11 mouse cellular contexts compared by ENCODE assay signal in genomic region chr14:55575302-55575701, GRCm38 (mm10). TPM values are rescaled to one million over a fixed set of nuclear protein-coding genes. Genes with fewer than 3 reads are reported as not detected.
A peak's percentile ranks its signal among the peaks of the same experiment; 100 is the strongest.
DNase-seq lines count a peak whose midpoint lies in the region; ATAC-seq and TF ChIP-seq lines count a peak whose summit lies in the region.
"Had no signal": no experiment of that assay in that cellular context is flagged by ENCODE, and none has a peak within 500 bp of the region (broad histone marks: within the 10 kb centered on the region; RNA-seq: fewer than 3 reads in every experiment).

Fitm1 (plus strand) TSS chr14:55575617.

- peak within 1 kb of the TSS; percentile 64 for H3K4me2 ChIP-seq in heart, embryonic 15.5 days
- H3K4me2 ChIP-seq: midbrain, embryonic 13.5 days had no signal

- H3K9me3 ChIP-seq in heart, embryonic 15.5 days (replicated peaks): no peaks in the 10 kb centered on the region
- H3K9me3 ChIP-seq: midbrain, embryonic 13.5 days had no signal

- peak within 1 kb of the TSS; percentile 75 for H3K4me3 ChIP-seq in testis, adult 2 months (ENCODE audit: control insufficient read depth, low read depth, low read length)
- H3K4me3 ChIP-seq in heart, embryonic 15.5 days: peak within 1 kb of the TSS; percentile 51
- H3K4me3 ChIP-seq: midbrain, embryonic 13.5 days had no signal

- TF ChIP-seq POLR2A in testis, adult 2 months (IDR thresholded peaks at IDR 0.05; ENCODE audit: control insufficient read depth, low read depth, low read length): no peak

- peaks cover 23% of the 10 kb centered on the region for H3K4me1 ChIP-seq in testis, adult 2 months (ENCODE audit: control insufficient read depth, insufficient read depth, low read length)
- peaks cover 47% of the 10 kb centered on the region for H3K4me1 ChIP-seq in heart, embryonic 15.5 days (replicated peaks)

- WGBS in heart, embryonic 15.5 days: 40% methylated on average over 8 of the region's 8 CpGs

- peak; percentile 50 for DNase-seq in adrenal gland, postnatal 14 days
- no peak for DNase-seq in adrenal gland, adult 8-10 months
- no peak for DNase-seq in testis, postnatal 14 days (ENCODE audit: low spot score)
- DNase-seq in layer of hippocampus, adult 8-10 months (ENCODE audit: low spot score in 2 of 2): no peak
- DNase-seq in adipocyte (ENCODE audit: low spot score): no peak

- H3K27ac ChIP-seq in testis, adult 2 months (ENCODE audit: control insufficient read depth, insufficient read depth, low read depth, low read length): peak within 1 kb of the TSS; percentile 68
- H3K27ac ChIP-seq in heart, embryonic 15.5 days: peak within 1 kb of the TSS; percentile 98
- H3K27ac ChIP-seq: midbrain, embryonic 13.5 days had no signal

- H3K27me3 ChIP-seq in testis, adult 2 months (ENCODE audit: control insufficient read depth, insufficient read depth, low read length): no peaks in the 10 kb centered on the region
- H3K27me3 ChIP-seq in heart, embryonic 15.5 days: no peaks in the 10 kb centered on the region
- H3K27me3 ChIP-seq: midbrain, embryonic 13.5 days had no signal

- no peak for TF ChIP-seq CTCF in testis, adult 2 months (IDR thresholded peaks at IDR 0.05; ENCODE audit: control insufficient read depth, insufficient read depth, insufficient replicate concordance, low read depth, low read length)

- peak within 1 kb of the TSS; percentile 65 for H3K9ac ChIP-seq in heart, embryonic 15.5 days
- H3K9ac ChIP-seq: midbrain, embryonic 13.5 days had no signal

- ATAC-seq in heart, embryonic 15.5 days (replicated peaks; ENCODE audit: insufficient number of reproducible peaks, insufficient read depth, low FRiP score, low read depth): peak; percentile 62
- ATAC-seq in activated CD4-positive, CD25-positive, alpha-beta regulatory T cell, adult 4 months: no peak
- ATAC-seq: midbrain, embryonic 13.5 days had no signal

- H3K36me3 ChIP-seq in testis, adult 2 months (ENCODE audit: control insufficient read depth, insufficient read depth, low read length): no peaks in the 10 kb centered on the region
- H3K36me3 ChIP-seq in heart, embryonic 15.5 days: peaks cover 6% of the 10 kb centered on the region; the same call in 1 of the 2 replicates

RNA-seq across cellular contexts. Expression of gene Fitm1, which starts in this region (rescaled TPM):
- total RNA-seq in adrenal gland, postnatal 14 days (2021): 0.79 and 2.1 TPM in 2 replicates
- under 1 TPM; 0.74 to 0.98 (median 0.85) TPM for total RNA-seq in adrenal gland, adult 8-10 months (2022)
- 40.2 and 52.7 TPM in 2 replicates for polyA plus RNA-seq in testis, adult 2 months (2012; rRNA removed)
- 80.5 and 81.7 TPM in 2 replicates for polyA plus RNA-seq in heart, embryonic 15.5 days (2015; fragmentation: Nextera tagmentation; extraction: Ambion mirVana)
- total RNA-seq in layer of hippocampus, adult 8-10 months (2022): not detected
- polyA plus RNA-seq in activated CD4-positive, CD25-positive, alpha-beta regulatory T cell, adult 4 months (2017; shearing (Covaris generic)): not detected
- total RNA-seq: hematopoietic stem cell, adult 5-6 weeks; layer of hippocampus, postnatal 25 days had no signal
- polyA plus RNA-seq: midbrain, embryonic 13.5 days had no signal

Comparison
In these comparisons a context has a peak if more than half of its experiments do, and no peak if none do; other contexts are left out.
1. RNA of gene Fitm1 (polyA plus RNA-seq): 80.5 to 81.7 TPM in heart, embryonic 15.5 days and 40.2 to 52.7 TPM in testis, adult 2 months; not detected in activated CD4-positive, CD25-positive, alpha-beta regulatory T cell, adult 4 months; every median in the first group is over 10 times any median in the second.